Mouse (Mus musculus): ENCODE measurements at regions not wholly inside any gene's neighbourhood (a gene's known extent, or its start where the extent isn't known, plus 50 kb on each side); places are given as distances from the start of the nearest gene placed in this dataset.

DNA sequence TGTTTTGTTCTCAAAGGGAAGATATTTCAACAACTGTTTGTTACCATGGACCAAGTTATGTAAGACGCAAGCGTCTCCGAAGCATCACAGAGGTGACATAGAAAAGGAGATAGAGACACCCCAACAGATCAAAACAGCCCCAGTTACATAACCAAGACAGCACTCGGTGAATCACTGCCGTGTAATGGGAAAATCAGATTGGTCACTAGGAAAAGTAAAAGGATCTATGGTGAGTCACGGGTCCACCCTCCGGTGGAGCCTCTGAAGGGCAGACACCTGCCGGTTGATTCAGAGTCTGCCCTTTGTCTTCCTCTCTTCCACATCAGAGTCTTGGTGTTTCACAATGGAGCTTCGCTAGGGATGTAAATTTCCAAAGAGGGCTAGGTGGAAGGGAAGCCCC is 62.9 kb upstream of the Odc1 start:
- no peak for DNase-seq (ENCODE audit: low read depth, low spot score)

- DNase-seq (ENCODE audit: low read depth, low spot score), result no peak
Observed at GRCm38 (mm10) chr12:17482196-17482595, 62.4 kb upstream of the Odc1 start.

DNA sequence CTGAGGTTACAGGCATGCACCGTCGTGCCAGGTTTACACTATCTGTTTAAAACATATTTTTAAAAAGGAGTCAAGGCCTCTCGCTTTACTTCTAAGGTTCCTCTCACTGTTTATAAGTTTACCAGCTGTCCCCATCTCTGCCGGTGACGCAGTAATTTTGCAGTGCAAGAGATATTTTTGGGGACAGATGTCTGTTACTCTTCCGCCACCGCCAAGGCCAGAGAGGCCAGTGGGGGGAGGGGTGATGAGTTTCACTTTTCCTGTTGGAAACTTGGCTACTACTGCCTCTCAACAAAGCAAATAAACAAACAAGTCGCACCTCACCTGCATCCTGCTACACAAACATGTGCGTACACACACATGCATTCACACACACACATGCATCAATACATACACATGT is 60.1 kb upstream of the Odc1 start:
- peak; percentile 73 for DNase-seq (ENCODE audit: low read depth, low spot score)

- no peak for DNase-seq (ENCODE audit: low read depth, low spot score)
Observed at GRCm38 (mm10) chr12:17486062-17486770, 58.4 kb upstream of the Odc1 start.

DNA sequence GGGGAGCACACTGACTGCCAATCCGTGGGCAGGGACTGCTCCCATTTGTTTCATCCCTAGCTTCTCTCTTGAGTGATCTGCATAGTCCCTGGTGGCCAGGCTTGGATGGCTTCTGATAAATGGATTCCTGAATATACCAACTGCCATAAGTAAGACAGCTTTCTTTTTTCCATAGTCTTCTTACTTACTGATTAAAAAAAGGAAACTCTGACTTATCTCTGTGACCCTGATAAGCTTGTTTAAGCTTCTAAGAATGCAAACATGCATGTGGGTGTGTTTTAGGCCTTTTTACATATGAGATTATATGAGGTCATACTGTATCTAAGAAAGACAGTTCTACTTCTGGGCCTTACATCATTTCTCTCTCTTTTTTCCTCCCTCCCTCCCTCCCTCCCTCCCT is 57.3 kb upstream of the Odc1 start:
- DNase-seq (ENCODE audit: low read depth, low spot score), result no peak

- DNase-seq (ENCODE audit: low read depth, low spot score), result no peak
Observed at GRCm38 (mm10) chr12:17488203-17488602, 56.4 kb upstream of the Odc1 start.

GRCm38 (mm10) chr12:17489971-17490370 is 54.6 kb upstream of the Odc1 start:
- no peak for DNase-seq (ENCODE audit: low read depth, low spot score)

GRCm38 (mm10) chr12:17492574-17492973 is 52.0 kb upstream of the Odc1 start:
- no peak for DNase-seq (ENCODE audit: low read depth, low spot score)

DNA sequence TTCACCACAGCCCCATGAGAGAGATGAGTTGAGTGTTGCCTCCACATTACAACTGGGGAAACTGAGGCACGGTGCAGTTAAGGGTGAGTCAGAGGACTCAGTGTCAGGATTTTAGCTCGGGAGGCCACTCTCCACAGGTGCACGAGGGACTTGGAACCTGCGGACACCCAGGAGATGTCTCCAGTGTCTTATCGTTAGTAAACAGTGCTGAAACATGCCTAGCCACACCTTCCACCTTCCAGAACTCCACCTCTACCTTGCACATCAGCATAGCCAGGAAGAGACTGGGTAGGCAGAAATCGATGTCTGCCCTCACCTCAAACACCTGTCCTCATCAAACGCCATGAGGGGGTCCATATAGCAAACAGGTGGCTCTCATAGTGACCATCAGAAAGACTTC is 51.5 kb upstream of the Odc1 start:
- DNase-seq (ENCODE audit: low read depth, low spot score), result no peak

DNA sequence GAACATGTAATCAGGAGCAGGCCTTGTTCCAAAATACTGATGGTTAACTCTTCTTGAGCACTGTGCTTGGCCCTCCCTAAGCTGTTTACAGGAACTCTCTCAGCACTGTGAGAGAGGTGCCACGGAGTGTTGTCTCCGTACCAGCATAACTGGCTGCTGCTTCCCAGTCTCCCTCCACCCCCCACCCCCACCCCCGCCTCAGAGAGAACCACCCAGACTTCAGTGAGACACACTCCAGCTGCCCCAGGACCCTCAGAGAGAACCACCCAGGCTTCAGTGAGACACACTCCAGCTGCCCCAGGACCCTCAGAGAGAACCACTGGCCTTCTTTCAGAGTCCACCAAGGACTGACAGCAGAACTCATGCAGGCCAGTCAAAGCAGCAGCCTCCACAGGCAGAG is 50.8 kb upstream of the Odc1 start:
- DNase-seq (ENCODE audit: low read depth, low spot score), result no peak
